Mouse (Mus musculus): ENCODE measurements around the gene Anxa5.

Gene Anxa5

DNA sequence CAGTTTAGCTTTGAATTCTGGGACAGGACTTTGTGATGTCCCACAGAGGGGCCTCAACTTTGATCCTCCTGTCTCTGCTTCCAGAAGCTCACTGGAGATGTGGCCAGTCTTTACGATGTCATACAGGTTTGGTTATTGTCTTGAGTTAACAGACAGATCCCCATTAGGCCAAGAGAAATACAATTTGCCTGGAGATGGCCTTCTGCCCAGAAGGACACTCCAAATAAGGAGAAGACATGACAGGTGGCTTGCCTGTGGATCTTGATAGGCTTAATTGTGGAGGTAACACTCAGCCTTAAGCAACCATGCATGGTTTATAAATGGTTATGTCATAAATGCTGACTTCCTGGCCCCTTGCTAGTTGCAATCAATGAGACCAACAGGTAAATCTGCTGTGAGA lies 23.2 kb downstream of the Anxa5 start:
- DNase-seq (ENCODE audit: extremely low read depth, low read depth, low spot score), result no peak

- no peak for DNase-seq (ENCODE audit: extremely low read depth, low read depth, low spot score)
Observed at GRCm38 (mm10) chr3:36449292-36450165, 26.2 kb downstream of the Anxa5 start.

DNA sequence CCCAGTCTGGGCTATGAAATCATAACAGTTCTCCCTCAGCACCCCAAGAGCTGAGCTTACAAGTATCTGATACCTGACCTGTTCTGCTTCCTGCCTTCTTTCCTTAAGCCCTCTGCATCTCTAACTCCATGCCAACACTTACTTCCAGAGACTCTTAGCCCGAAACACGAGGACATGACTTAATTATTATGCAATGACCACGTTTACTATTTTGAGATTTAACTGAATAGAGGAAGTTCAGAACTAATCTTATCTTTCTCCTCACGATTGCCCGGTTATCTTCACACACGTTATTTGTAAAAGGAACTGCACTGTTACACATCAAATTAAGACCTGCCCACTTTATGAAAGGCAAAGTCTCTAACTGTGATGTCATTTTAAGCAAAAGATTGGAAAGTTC lies 28.8 kb downstream of the Anxa5 start:
- DNase-seq (ENCODE audit: extremely low read depth, low read depth, low spot score), result no peak

DNA sequence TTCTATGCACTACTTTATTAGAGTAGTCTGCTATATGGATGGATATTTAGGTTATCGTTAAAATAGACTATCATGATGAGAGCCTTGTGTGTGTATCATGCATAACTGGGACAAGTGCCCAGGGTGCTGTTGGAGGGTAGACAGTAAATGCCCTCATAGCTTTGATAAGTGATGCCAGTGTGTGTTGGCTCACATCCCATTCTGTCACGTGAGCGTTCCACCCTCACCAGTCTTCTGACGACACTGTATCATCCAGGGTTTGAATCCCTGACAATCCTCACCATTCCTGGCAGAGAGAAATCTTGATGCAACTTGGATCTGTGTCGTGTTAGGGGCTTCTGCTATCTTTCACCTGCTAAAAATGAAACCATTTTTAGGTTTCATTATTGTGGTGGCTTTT lies 29.2 kb downstream of the Anxa5 start:
- DNase-seq (ENCODE audit: extremely low read depth, low read depth, low spot score), result no peak

- no peak for DNase-seq (ENCODE audit: extremely low read depth, low read depth, low spot score)
Observed at GRCm38 (mm10) chr3:36446041-36446440, 29.7 kb downstream of the Anxa5 start.

DNA sequence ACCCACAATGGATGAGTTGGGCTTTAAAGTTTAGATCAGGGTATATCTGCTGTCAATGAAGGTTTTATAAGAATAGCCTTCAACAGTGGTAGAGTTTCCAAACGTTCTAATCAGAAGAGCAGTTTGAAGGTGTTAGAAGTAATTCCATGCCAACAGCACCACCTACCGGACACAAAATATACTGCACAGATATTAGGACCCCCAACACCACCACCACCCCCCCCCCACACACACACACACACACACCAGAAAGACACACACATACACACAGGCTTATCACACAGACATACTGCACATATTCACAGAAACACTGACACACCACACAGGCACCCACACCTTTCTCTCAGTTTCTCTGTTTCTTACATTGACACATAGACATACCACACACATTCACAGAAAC lies 33.3 kb downstream of the Anxa5 start:
- DNase-seq (ENCODE audit: extremely low read depth, low read depth, low spot score), result no peak

DNA sequence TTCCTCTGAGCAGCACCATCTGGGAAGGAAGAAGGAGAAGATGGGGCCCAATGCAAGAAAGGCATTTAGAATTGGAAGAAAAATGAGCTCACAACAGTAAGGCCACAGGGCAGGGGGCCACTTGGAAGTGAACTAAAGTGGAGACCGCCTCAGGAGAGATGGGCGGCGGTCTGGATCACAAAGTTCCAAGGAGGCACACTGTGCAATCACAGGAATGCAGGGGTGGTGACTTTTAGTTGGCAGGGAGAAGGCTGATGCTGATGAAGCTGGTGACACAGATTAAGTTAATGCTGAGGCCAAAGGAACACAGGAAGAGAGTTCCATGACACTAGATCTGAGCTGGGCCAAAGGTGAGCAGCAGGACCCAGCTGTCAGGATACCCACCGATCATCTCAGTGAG lies 35.4 kb downstream of the Anxa5 start:
- no peak for DNase-seq (ENCODE audit: extremely low read depth, low read depth, low spot score)

DNA sequence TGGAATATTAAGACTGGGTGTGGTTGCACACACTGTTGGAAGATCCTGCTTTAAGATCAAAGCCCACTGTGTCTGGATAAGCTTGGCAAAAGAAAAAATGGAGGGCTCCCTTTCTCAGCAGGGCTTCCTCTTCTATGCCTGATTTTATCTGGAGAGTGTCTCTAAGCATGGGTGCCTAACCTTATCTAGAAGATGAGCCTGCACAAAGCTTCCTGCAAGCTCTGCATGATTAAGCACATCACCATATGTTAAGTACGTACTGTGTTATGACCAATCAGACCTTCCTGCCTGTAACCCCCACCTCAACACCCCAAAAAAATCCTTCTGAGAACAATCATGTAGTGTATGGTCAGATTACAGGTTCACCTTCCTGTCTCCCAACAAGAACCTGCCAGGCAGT lies 45.3 kb downstream of the Anxa5 start:
- DNase-seq (ENCODE audit: extremely low read depth, low read depth, low spot score), result no peak

DNA sequence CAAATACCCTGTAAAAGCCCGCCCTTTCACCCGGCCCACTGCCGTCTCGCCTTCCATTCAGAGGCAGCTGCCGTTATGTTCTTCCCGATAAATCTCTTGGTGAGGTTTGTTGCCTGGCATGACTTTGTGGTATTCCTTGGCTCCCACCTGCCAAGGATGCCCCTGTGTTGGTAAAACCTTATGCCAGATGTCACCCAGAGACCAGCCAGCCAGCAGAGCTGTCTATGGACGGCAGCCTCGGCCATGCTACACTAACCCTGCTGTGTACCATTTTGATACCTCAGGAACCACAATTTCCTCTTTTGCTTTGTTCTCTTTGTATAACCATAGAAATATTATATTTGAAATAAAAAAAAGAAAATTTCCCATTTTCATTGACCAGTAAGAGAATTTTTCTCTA lies 48.3 kb downstream of the Anxa5 start:
- no peak for DNase-seq (ENCODE audit: extremely low read depth, low read depth, low spot score)

GRCm38 (mm10) chr3:36409456-36409855 lies 66.2 kb downstream of the Anxa5 start:
- DNase-seq (ENCODE audit: extremely low read depth, low read depth, low spot score), result no peak

DNA sequence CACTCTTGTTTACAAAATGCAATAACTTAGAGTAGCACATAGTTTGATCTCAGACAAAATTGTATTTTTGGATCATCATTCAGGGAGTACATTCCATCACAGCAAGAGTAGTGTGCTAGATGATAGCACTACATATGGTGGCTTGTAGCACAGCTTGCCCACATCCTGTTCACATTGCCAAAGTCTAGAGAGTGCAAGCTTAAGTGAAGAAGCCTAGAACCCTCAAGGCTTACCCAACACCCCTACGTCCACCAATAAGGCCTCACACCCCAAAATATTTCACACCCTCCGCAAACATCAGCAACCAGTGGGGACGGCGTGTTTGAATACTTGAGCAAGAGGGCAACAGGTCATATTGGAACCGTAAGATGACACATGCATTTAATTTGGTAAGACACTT lies 68.7 kb downstream of the Anxa5 start:
- no peak for DNase-seq (ENCODE audit: extremely low read depth, low read depth, low spot score)

DNA sequence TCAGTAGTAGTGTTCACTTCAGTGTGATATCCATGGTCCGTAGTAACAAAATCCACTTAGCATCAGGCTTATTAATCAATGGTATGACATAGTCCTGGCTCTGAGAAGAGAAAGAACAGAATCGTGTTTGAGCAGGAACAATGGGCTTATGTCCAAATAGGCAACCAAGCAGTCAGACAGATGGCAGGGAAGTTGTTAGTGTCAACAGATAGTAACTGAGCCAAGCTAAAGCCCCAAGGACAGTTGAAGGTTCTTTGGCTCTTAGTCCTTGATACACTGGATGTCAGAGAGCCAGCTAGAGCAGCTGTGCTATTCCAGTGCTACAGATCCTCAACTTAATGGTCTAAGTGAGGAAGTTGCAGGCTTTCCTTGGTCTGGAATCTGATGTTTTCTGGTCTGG lies 69.4 kb downstream of the Anxa5 start:
- peak; percentile 49 for DNase-seq (ENCODE audit: extremely low read depth, low read depth, low spot score)

DNA sequence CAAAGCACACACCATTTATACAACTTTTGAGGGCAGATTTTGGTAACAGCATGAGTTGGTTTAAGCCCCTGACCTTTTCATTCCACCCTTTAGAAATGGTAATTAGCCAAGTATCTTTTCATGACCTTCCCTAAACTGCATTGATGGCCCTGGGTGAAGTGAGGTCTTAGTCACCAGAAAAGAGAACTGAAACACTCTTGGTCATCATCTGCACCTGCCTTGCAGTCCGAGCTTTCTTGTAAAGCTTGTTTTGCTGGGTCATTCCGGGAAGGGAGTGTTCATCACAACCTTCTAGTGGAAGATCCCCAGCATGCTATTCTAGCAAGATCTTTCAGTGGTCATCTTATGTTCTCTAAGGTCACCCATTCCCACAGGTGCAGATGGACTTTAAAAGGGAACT lies 73.8 kb downstream of the Anxa5 start:
- no peak for DNase-seq (ENCODE audit: extremely low read depth, low read depth, low spot score)

- DNase-seq (ENCODE audit: extremely low read depth, low read depth, low spot score), result no peak
Observed at GRCm38 (mm10) chr3:36400657-36401056, 75.0 kb downstream of the Anxa5 start.

Measured in fat pad, adult 2 months (tissue).